Mouse (Mus musculus): ENCODE data around the gene Kif9. TPM values are rescaled to one million over a fixed set of nuclear protein-coding genes. Genes with fewer than 3 reads are reported as not detected.

The Kif9 gene
- polyA plus RNA-seq, 1 experiment from 2014 or later = 0.99 TPM

Other genes starting within 250 kb of the Kif9 start
- gene Cspg5, start 233.2 kb upstream of the Kif9 start, polyA plus RNA-seq (2015; fragmentation: Nextera tagmentation; extraction: Ambion mirVana) = 3.4 and 3.8 TPM in 2 replicates
- 17.5 and 18.4 TPM in 2 replicates for gene Elp6, start 171.8 kb upstream of the Kif9 start, polyA plus RNA-seq (2015; fragmentation: Nextera tagmentation; extraction: Ambion mirVana)
- gene Scap, start 143.7 kb upstream of the Kif9 start, polyA plus RNA-seq (2015; fragmentation: Nextera tagmentation; extraction: Ambion mirVana) = 36.1 and 36.8 TPM in 2 replicates
- 11.1 and 13.8 TPM in 2 replicates for gene Ptpn23, start 68.7 kb upstream of the Kif9 start, polyA plus RNA-seq (2015; fragmentation: Nextera tagmentation; extraction: Ambion mirVana)
- 56.0 and 66.0 TPM in 2 replicates for gene Ngp, start 57.2 kb upstream of the Kif9 start, polyA plus RNA-seq (2015; fragmentation: Nextera tagmentation; extraction: Ambion mirVana)
- gene Klhl18, start 264 bp upstream of the Kif9 start, polyA plus RNA-seq (2015; fragmentation: Nextera tagmentation; extraction: Ambion mirVana) = 10.2 and 12.0 TPM in 2 replicates
- gene Setd2, start 55.6 kb downstream of the Kif9 start, polyA plus RNA-seq (2015; fragmentation: Nextera tagmentation; extraction: Ambion mirVana) = 27.0 and 29.0 TPM in 2 replicates
- gene Nradd, start 147.5 kb downstream of the Kif9 start, polyA plus RNA-seq (2015; fragmentation: Nextera tagmentation; extraction: Ambion mirVana) = 27.2 and 27.6 TPM in 2 replicates
- 10.9 and 12.1 TPM in 2 replicates for gene Nbeal2, start 177.2 kb downstream of the Kif9 start, polyA plus RNA-seq (2015; fragmentation: Nextera tagmentation; extraction: Ambion mirVana)
- 148 and 153 TPM in 2 replicates for gene Ccdc12, start 179.5 kb downstream of the Kif9 start, polyA plus RNA-seq (2015; fragmentation: Nextera tagmentation; extraction: Ambion mirVana)